ENCODE assay signal across 8 mouse cellular contexts in genomic region chr7:99539201-99539891, GRCm38 (mm10). TPM values are rescaled to one million over a fixed set of nuclear protein-coding genes. Genes with fewer than 3 reads are reported as not detected.
DNase-seq lines count a peak whose midpoint lies in the region; ATAC-seq and TF ChIP-seq lines count a peak whose summit lies in the region.

No protein-coding gene starts in this region.

- 49% methylated on average over 8 of the region's 8 CpGs for WGBS in liver, adult 2 months

- TF ChIP-seq CTCF in liver, adult 2 months (IDR thresholded peaks at IDR 0.05; ENCODE audit: low read depth, low read length): no peak

- H3K27ac ChIP-seq in liver, adult 2 months (replicated peaks; ENCODE audit: insufficient read depth, low read depth, low read length): peak overlapping the region; percentile 23; the same call in 1 of the 2 replicates

- TF ChIP-seq POLR2A in liver, adult 2 months (IDR thresholded peaks at IDR 0.05; ENCODE audit: extremely low read depth, insufficient read depth, low read length): no peak

- H3K79me2 ChIP-seq in liver, adult 2 months (ENCODE audit: control insufficient read depth, insufficient read depth, low read length): peaks cover 5% of the 10 kb centered on the region; the same call in 1 of the 2 replicates

- H3K4me1 ChIP-seq in liver, adult 2 months (ENCODE audit: control insufficient read depth, insufficient read depth, low read length): no peaks in the 10 kb centered on the region; the same call in 1 of the 2 replicates

- no peak overlapping the region for H3K4me3 ChIP-seq in liver, adult 2 months (ENCODE audit: insufficient read depth, low read depth, low read length)

- H3K9ac ChIP-seq in liver, adult 2 months (ENCODE audit: low read depth, low read length): no peak overlapping the region

- H3K36me3 ChIP-seq in liver, adult 2 months (ENCODE audit: control insufficient read depth, insufficient read depth, low read length): no peaks in the 10 kb centered on the region

- ATAC-seq in megakaryocyte, adult 5-6 weeks (ENCODE audit: poor library complexity, severe bottlenecking): peak; percentile 17; the same call in 1 of the 2 replicates

- DNase-seq in liver, adult 2 months (ENCODE audit: extremely low read depth, low read depth, low spot score): no peak
- DNase-seq in liver: no peak
- DNase-seq in fibroblast of lung, adult 2 months (ENCODE audit: low read depth): peak; percentile 92
- DNase-seq in heart, postnatal 4 days: peak; percentile 57
- peak; percentile 52 to 73 for DNase-seq in layer of hippocampus, adult 8-10 months (ENCODE audit: low spot score in 2 of 2)
- DNase-seq in testis, postnatal 10 days (ENCODE audit: low spot score): peak; percentile 60
- DNase-seq in right cerebral cortex, postnatal 36 days (ENCODE audit: low spot score in 2 of 2): no peak

- no peaks in the 10 kb centered on the region for H3K27me3 ChIP-seq in liver, adult 2 months (ENCODE audit: control insufficient read depth, insufficient read depth, low read length)

RNA-seq across cellular contexts. Expression of gene Arrb1, which starts 4.1 kb away (rescaled TPM):
- total RNA-seq in liver, adult 2 months (2014; rRNA removed): 6.5 and 9.5 TPM in 2 replicates
- polyA plus RNA-seq in liver, adult 2 months (2012; rRNA removed): 5.3 and 6.2 TPM in 2 replicates
- 10 to 100 TPM; 31.0 to 32.5 TPM for total RNA-seq in heart, postnatal 4 days (2021)
- 100 to 1,000 TPM; 138 to 175 (median 160) TPM for total RNA-seq in layer of hippocampus, adult 8-10 months (2022)
- 41.1 and 43.8 TPM in 2 replicates for total RNA-seq in megakaryocyte, adult 5-6 weeks (2015)
- total RNA-seq in megakaryocyte, adult 5-6 weeks (2017): 91.7 and 96.9 TPM in 2 replicates

RNA-seq across cellular contexts. Expression of gene Rps3, which starts 55.8 kb away (rescaled TPM):
- total RNA-seq in liver, adult 2 months (2014; rRNA removed): 462 and 473 TPM in 2 replicates
- polyA plus RNA-seq in liver, adult 2 months (2012; rRNA removed): 147 and 154 TPM in 2 replicates
- total RNA-seq in heart, postnatal 4 days (2021): 100 to 1,000 TPM; 440 to 487 TPM
- total RNA-seq in layer of hippocampus, adult 8-10 months (2022): 100 to 1,000 TPM; 222 to 342 (median 280) TPM
- 992 and 1,050 TPM in 2 replicates for total RNA-seq in megakaryocyte, adult 5-6 weeks (2015)
- total RNA-seq in megakaryocyte, adult 5-6 weeks (2017): 1,038 and 1,097 TPM in 2 replicates

Comparison
In these comparisons a context has a peak if more than half of its experiments do, and no peak if none do; other contexts are left out.
1. DNase-seq: peak in fibroblast of lung, adult 2 months (single experiment), heart, postnatal 4 days (single experiment), layer of hippocampus, adult 8-10 months (2 of 2) and testis, postnatal 10 days (single experiment); none in liver, adult 2 months (single experiment), liver (single experiment) and right cerebral cortex, postnatal 36 days (0 of 2).